Mouse (Mus musculus) hindbrain, postnatal 0 days (tissue): ENCODE results near the gene Rnf157. TPM values are rescaled to one million over a fixed set of nuclear protein-coding genes. Genes with fewer than 3 reads are reported as not detected.
A peak's percentile ranks its signal among the peaks of the same experiment; 100 is the strongest.

ENCODE experiments used
- ATAC-seq: fragments of 200-750 bp; cut with Nextera tagmentation; 2 replicates; pipeline ENCODE4 v1.8.0; 2017; ENCODE audit warnings: mild to moderate bottlenecking, moderate TSS enrichment, moderate library complexity
- DNase-seq: peaks from one replicate; pipeline ENCODE4 v3.0.0-alpha.2; 2015; ENCODE audit warnings: low spot score
- H3K27ac ChIP-seq: fragments of 300-500 bp; sonication (generic); 2 replicates; pipeline ENCODE4 v1.5.1; 2014; ENCODE audit warnings: mild to moderate bottlenecking
- H3K27me3 ChIP-seq: fragments of 300-500 bp; sonication (generic); 2 replicates; pipeline ENCODE4 v1.6.1; 2014; ENCODE audit warnings: low read length, mixed read lengths; ENCODE audit not compliant: insufficient read depth
- H3K36me3 ChIP-seq: fragments of 300-500 bp; sonication (generic); 2 replicates; pipeline ENCODE4 v1.6.1; 2014; ENCODE audit warnings: low read length, mixed read lengths; ENCODE audit not compliant: insufficient read depth
- H3K4me1 ChIP-seq: fragments of 300-500 bp; sonication (generic); 2 replicates; pipeline ENCODE4 v1.6.1; 2014; ENCODE audit warnings: antibody characterized with exemption, low read length, mixed read lengths; ENCODE audit not compliant: insufficient read depth
- H3K4me2 ChIP-seq: fragments of 300-500 bp; sonication (generic); 2 replicates; pipeline ENCODE4 v1.6.1; 2014; ENCODE audit warnings: low read depth, mild to moderate bottlenecking, low read length, moderate library complexity, mixed read lengths
- H3K4me3 ChIP-seq: fragments of 300-500 bp; sonication (generic); 2 replicates; pipeline ENCODE4 v1.5.1; 2014; ENCODE audit warnings: low read length
- H3K9ac ChIP-seq: fragments of 300-500 bp; sonication (generic); replicated peaks from 2 replicates; pipeline ENCODE4 v1.6.1; 2014; ENCODE audit warnings: mild to moderate bottlenecking, low read length, moderate library complexity, mixed read lengths
- H3K9me3 ChIP-seq: fragments of 300-500 bp; sonication (generic); 2 replicates; pipeline ENCODE4 v1.6.1; 2016; ENCODE audit warnings: low read length, mixed read lengths
- CTCF ChIP-seq: IDR thresholded peaks from 2 replicates; pipeline ENCODE4 v1.5.1; 2016; ENCODE audit warnings: antibody characterized with exemption, control low read depth, low read depth
- whole genome bisulfite sequencing: fragments of 180-500 bp; shearing (Covaris S2); extraction: QIAGEN DNeasy Blood & Tissue Kit; methylation state at CpG from one replicate; pipeline ENCODE4 v1.1.7; 2014; 5-methylcytosine and 5-hydroxymethylcytosine counted together
- polyA plus RNA-seq: library from polyadenylated mRNA; unstranded; fragments of >200 nt; fragmentation: Nextera tagmentation; extraction: Ambion mirVana; gene quantifications from 2 replicates; pipeline ENCODE4 v1.2.1, GENCODE M21; 2015
- total RNA-seq: library from RNA; depleted of rRNA; stranded (reverse); fragments of >200 nt; gene quantifications from 2 replicates; pipeline ENCODE4 v1.2.3, GENCODE M21; 2014

Rnf157 gene
- total and polyA plus RNA-seq, 2 experiments from 2014 or later: 60.5 to 117 TPM

- ATAC-seq (no peak), DNase-seq (peak; percentile 8)
- 79% methylated on average over 6 of the region's 6 CpGs for WGBS
- Histone ChIP-seq H3K27ac (no peak overlapping the region), H3K4me1 (no peaks in the 10 kb centered on the region), H3K9me3 (no peaks in the 10 kb centered on the region), H3K4me3 (no peak overlapping the region), H3K36me3 (peaks cover 44% of the 10 kb centered on the region), H3K9ac (no peak overlapping the region), H3K4me2 (no peak overlapping the region), H3K27me3 (no peaks in the 10 kb centered on the region)
- TF ChIP-seq CTCF: no peak
These were observed 114.2 kb downstream of the Rnf157 start for GRCm38 (mm10) chr11:116298621-116299020.

GRCm38 (mm10) chr11:116298221-116298620, 114.6 kb downstream of the Rnf157 start:
- Histone ChIP-seq H3K4me3 (no peak overlapping the region), H3K27ac (no peak overlapping the region), H3K9me3 (no peaks in the 10 kb centered on the region), H3K27me3 (no peaks in the 10 kb centered on the region), H3K4me1 (no peaks in the 10 kb centered on the region), H3K9ac (no peak overlapping the region), H3K36me3 (peaks cover 42% of the 10 kb centered on the region), H3K4me2 (no peak overlapping the region)
- 80% methylated on average over 11 of the region's 11 CpGs for WGBS
- ATAC-seq: no peak
- no peak for TF ChIP-seq CTCF
- no peak for DNase-seq

- Histone ChIP-seq H3K9me3 (no peaks in the 10 kb centered on the region), H3K4me3 (no peak overlapping the region), H3K9ac (no peak overlapping the region), H3K4me2 (no peak overlapping the region), H3K4me1 (no peaks in the 10 kb centered on the region), H3K27ac (no peak overlapping the region), H3K36me3 (peaks cover 50% of the 10 kb centered on the region; the same call in 1 of the 2 replicates), H3K27me3 (no peaks in the 10 kb centered on the region)
- WGBS: 65% methylated on average over 3 of the region's 3 CpGs
- no peak for ATAC-seq
- no peak for TF ChIP-seq CTCF
- DNase-seq: no peak
These were observed 115.8 kb downstream of the Rnf157 start for GRCm38 (mm10) chr11:116297017-116297416.

DNA sequence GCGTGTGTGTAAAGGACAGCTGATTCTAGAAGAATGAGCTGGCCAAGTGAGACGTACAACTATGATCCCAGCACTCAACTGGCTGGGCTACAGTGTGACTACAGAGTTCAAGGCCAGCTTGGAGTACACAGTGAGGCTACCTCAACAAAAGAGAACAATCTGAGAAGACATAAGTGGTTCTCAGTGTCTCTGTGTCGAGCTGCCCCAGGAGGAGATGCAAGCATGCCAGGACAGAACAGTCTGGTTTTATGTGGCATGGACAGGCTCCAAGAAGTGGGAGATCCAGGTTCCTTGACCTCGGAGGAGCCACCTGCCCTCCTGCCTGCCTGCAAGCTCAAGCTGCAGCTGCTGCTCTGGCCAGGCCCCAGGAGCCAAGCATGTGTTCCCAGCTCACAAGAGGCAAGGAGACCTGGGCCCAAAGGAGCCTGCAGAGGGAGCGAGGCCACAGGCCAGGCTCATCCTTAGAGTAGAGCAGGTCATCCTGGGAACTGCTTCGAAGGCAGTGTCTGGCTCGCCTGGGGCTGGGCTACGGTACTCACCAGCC, 116.6 kb downstream of the Rnf157 start:
- Histone ChIP-seq H3K4me3 (no peak overlapping the region), H3K27me3 (no peaks in the 10 kb centered on the region), H3K9me3 (no peaks in the 10 kb centered on the region), H3K4me2 (no peak overlapping the region), H3K36me3 (peaks cover 50% of the 10 kb centered on the region; the same call in 1 of the 2 replicates), H3K27ac (no peak overlapping the region), H3K4me1 (no peaks in the 10 kb centered on the region), H3K9ac (no peak overlapping the region)
- TF ChIP-seq CTCF: no peak
- DNase-seq: no peak
- no peak for ATAC-seq
- 83% methylated on average over 8 of the region's 8 CpGs for WGBS

- H3K9ac ChIP-seq: no peak overlapping the region
- no peaks in the 10 kb centered on the region for H3K4me1 ChIP-seq
- TF ChIP-seq CTCF: peak; percentile 86
- H3K4me2 ChIP-seq: no peak overlapping the region
- WGBS: 33% methylated on average over 5 of the region's 5 CpGs
- H3K27me3 ChIP-seq: no peaks in the 10 kb centered on the region
- ATAC-seq: peak; percentile 61; the same call in 1 of the 2 replicates
- DNase-seq: peak; percentile 87
- H3K4me3 ChIP-seq: no peak overlapping the region
- H3K36me3 ChIP-seq: peaks cover 53% of the 10 kb centered on the region
- H3K27ac ChIP-seq: no peak overlapping the region
- H3K9me3 ChIP-seq: no peaks in the 10 kb centered on the region
These were observed 118.5 kb downstream of the Rnf157 start for GRCm38 (mm10) chr11:116294319-116294718.

DNA sequence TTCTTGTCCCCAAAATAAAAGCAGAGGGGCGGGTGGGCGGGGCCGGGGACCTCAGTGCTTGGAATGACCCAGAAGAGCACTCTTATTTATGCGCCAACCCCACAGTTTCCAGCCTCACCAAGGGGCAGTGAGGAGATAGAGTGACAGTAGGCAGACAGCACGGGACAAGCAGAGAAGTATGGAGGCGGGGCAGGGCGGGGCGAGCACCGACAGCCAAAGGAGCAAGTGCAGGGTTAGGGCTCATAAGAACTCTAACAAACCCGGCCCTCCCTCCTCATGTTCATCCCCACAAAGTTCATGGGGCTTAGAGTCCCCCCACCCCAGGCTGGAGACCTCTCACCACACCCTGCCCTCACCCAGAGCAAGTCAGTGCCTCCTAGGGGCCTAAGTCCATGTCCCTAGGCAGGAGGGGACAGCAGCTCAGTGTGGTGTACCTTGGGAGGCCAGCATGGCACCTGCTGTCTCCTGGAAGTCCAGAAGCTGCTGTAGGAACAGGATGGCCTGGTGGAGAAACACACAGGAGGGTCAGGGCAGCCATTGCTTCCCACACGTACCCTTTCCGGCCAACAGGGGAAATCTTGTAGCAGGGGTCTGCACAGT, 119.2 kb downstream of the Rnf157 start:
- no peaks in the 10 kb centered on the region for H3K27me3 ChIP-seq
- H3K4me3 ChIP-seq: no peak overlapping the region
- DNase-seq (no peak), ATAC-seq (no peak)
- no peaks in the 10 kb centered on the region for H3K4me1 ChIP-seq
- peaks cover 54% of the 10 kb centered on the region for H3K36me3 ChIP-seq
- WGBS: 80% methylated on average over 12 of the region's 12 CpGs
- TF ChIP-seq CTCF: no peak
- H3K9me3 ChIP-seq: no peaks in the 10 kb centered on the region
- no peak overlapping the region for H3K9ac ChIP-seq
- H3K4me2 ChIP-seq: no peak overlapping the region
- H3K27ac ChIP-seq: no peak overlapping the region

DNA sequence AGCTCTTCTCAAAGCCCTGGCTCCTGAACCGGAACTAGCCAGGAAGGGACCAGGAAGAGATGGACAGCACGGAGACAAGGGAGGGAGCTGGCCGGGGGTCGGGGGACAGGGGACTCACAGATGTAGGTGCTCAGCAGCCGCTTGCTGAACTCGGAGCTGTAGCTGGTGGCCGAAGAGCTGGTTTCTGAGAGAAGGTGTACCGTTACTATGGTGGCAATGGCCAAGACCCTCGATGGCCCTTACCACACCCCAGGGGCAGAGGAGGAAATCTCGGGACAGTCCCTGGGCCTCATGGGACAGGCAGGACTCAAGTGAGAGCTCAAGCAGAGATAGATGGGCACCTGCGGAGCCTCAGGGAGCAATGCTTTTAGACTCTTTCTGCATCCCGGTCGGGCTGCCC, 120.4 kb downstream of the Rnf157 start:
- Histone ChIP-seq H3K9me3 (no peaks in the 10 kb centered on the region), H3K36me3 (peaks cover 66% of the 10 kb centered on the region), H3K4me1 (no peaks in the 10 kb centered on the region), H3K27ac (no peak overlapping the region), H3K4me2 (no peak overlapping the region), H3K9ac (no peak overlapping the region), H3K4me3 (no peak overlapping the region), H3K27me3 (no peaks in the 10 kb centered on the region)
- ATAC-seq (no peak), DNase-seq (no peak)
- 92% methylated on average over 13 of the region's 13 CpGs for WGBS
- no peak for TF ChIP-seq CTCF
